ENCODE assay signal across 17 mouse cellular contexts in the genomic region with DNA sequence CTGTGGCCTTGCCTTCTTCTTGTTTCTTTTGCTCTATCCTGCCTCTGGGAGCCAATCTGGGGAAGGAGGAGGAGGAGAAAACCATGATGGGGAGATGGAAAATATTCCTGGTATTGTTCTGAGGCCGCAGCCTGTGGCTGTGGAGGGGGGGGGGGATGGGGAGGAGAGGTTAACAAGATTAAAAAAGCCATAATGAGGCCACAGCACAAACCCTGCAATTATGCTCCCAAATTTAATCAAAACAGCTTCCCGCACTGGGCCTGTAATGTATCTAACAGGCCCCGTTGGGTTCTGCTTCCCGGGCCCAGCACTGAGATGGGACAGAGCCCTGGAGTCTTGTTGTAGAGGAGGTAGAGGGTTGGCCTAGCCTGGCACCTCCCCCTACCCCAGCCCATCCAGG.
A peak's percentile ranks its signal among the peaks of the same experiment; 100 is the strongest.
DNase-seq lines count a peak whose midpoint lies in the region; ATAC-seq lines count a peak whose summit lies in the region.
"Had no signal": no experiment of that assay in that cellular context is flagged by ENCODE, and none has a peak within 500 bp of the region (broad histone marks: within the 10 kb centered on the region; RNA-seq: fewer than 3 reads in every experiment).

No protein-coding gene starts in this region.

- no peak overlapping the region for H3K9ac ChIP-seq in embryonic facial prominence, embryonic 12.5 days
- H3K9ac ChIP-seq: forebrain, embryonic 15.5 days; hindbrain, embryonic 13.5 days had no signal

- peaks cover 10% of the 10 kb centered on the region; the same call in 1 of the 2 replicates for H3K27me3 ChIP-seq in embryonic facial prominence, embryonic 12.5 days
- H3K27me3 ChIP-seq in limb, embryonic 10.5 days (ENCODE audit: low read depth, poor library complexity, severe bottlenecking), result peaks cover 52% of the 10 kb centered on the region
- H3K27me3 ChIP-seq: forebrain, embryonic 15.5 days had no signal

- peak; percentile 11; the same call in 1 of the 2 replicates for ATAC-seq in embryonic facial prominence, embryonic 12.5 days (ENCODE audit: insufficient number of reproducible peaks, insufficient read depth, low FRiP score, low TSS enrichment)
- ATAC-seq: forebrain, embryonic 15.5 days had no signal

- H3K36me3 ChIP-seq in embryonic facial prominence, embryonic 12.5 days, result no peaks in the 10 kb centered on the region
- no peaks in the 10 kb centered on the region for H3K36me3 ChIP-seq in limb, embryonic 10.5 days
- H3K36me3 ChIP-seq: forebrain, embryonic 15.5 days; heart, embryonic 10.5 days; hindbrain, embryonic 13.5 days had no signal

- 22% methylated on average over 4 of the region's 4 CpGs for WGBS in embryonic facial prominence, embryonic 12.5 days
- 53% methylated on average over 4 of the region's 4 CpGs for WGBS in limb, embryonic 10.5 days

- H3K27ac ChIP-seq in embryonic facial prominence, embryonic 12.5 days, result peak overlapping the region; percentile 46; the same call in 1 of the 2 replicates
- H3K27ac ChIP-seq in limb, embryonic 10.5 days, result peak overlapping the region; percentile 15; the same call in 1 of the 2 replicates
- H3K27ac ChIP-seq: forebrain, embryonic 15.5 days; heart, embryonic 10.5 days; hindbrain, embryonic 13.5 days had no signal

- H3K4me2 ChIP-seq in embryonic facial prominence, embryonic 12.5 days (replicated peaks), result no peak overlapping the region
- H3K4me2 ChIP-seq: forebrain, embryonic 15.5 days; hindbrain, embryonic 13.5 days had no signal

- no peaks in the 10 kb centered on the region for H3K9me3 ChIP-seq in embryonic facial prominence, embryonic 12.5 days
- H3K9me3 ChIP-seq in limb, embryonic 10.5 days (replicated peaks), result no peaks in the 10 kb centered on the region
- H3K9me3 ChIP-seq: forebrain, embryonic 15.5 days; heart, embryonic 10.5 days; hindbrain, embryonic 13.5 days had no signal

- H3K4me1 ChIP-seq in embryonic facial prominence, embryonic 12.5 days, result peaks cover 26% of the 10 kb centered on the region
- peaks cover 37% of the 10 kb centered on the region for H3K4me1 ChIP-seq in limb, embryonic 10.5 days

- H3K4me3 ChIP-seq in embryonic facial prominence, embryonic 12.5 days, result no peak overlapping the region
- no peak overlapping the region for H3K4me3 ChIP-seq in limb, embryonic 10.5 days
- H3K4me3 ChIP-seq: forebrain, embryonic 15.5 days; heart, embryonic 10.5 days; hindbrain, embryonic 13.5 days had no signal

- DNase-seq in retina, postnatal 1 day, result peak; percentile 50
- DNase-seq in retina, embryonic 14.5 days (ENCODE audit: low spot score), result no peak
- no peak for DNase-seq in limb, embryonic 10.5 days (ENCODE audit: low spot score)
- DNase-seq in kidney, adult 9 months, result no peak
- DNase-seq in adrenal gland, postnatal 10 days, result no peak
- DNase-seq in cerebellum, postnatal 36 days, result no peak
- DNase-seq: adrenal gland, postnatal 14 days; cerebellum, adult 11-12 months; cerebellum, adult 9-10 months; gastrocnemius, postnatal 36 days; heart, adult 18-20 months; heart, postnatal 10 days; heart, postnatal 4 days had no signal
